Mouse (Mus musculus) cerebellum, adult 2 months (tissue): ENCODE measurements at regions not wholly inside any gene's neighbourhood (a gene's known extent, or its start where the extent isn't known, plus 50 kb on each side); places are given as distances from the start of the nearest gene placed in this dataset.
A peak's percentile ranks its signal among the peaks of the same experiment; 100 is the strongest.

Experiments
- DNase-seq, 2 experiments: peaks; one replicate each; pipeline ENCODE4 v3.0.0; 2021
- H3K27ac ChIP-seq: fragments of 200-500 bp; 2 replicates; pipeline ENCODE4 v1.5.1; 2012; ENCODE audit warnings: low read length, control low read depth, inconsistent platforms; ENCODE audit not compliant: insufficient read depth
- H3K27me3 ChIP-seq: fragments of 200-500 bp; 2 replicates; pipeline ENCODE4 v1.6.1; 2012; ENCODE audit warnings: inconsistent platforms, mild to moderate bottlenecking, low read length, moderate library complexity; ENCODE audit not compliant: control insufficient read depth, insufficient read depth
- H3K4me1 ChIP-seq: fragments of 200-500 bp; 2 replicates; pipeline ENCODE4 v1.6.1; 2011; ENCODE audit warnings: low read length; ENCODE audit not compliant: control insufficient read depth, insufficient read depth
- H3K4me3 ChIP-seq: fragments of 200-500 bp; replicated peaks from 2 replicates; pipeline ENCODE3; 2011; ENCODE audit warnings: mild to moderate bottlenecking, low read depth, low read length, control low read depth; ENCODE audit not compliant: insufficient read depth
- CTCF ChIP-seq: fragments of 200-500 bp; IDR thresholded peaks from 2 replicates; pipeline ENCODE4 v1.5.1; 2011; ENCODE audit warnings: low read depth, mild to moderate bottlenecking, control low read depth, low read length, moderate library complexity, borderline replicate concordance; ENCODE audit not compliant: insufficient read depth
- POLR2A ChIP-seq: fragments of 200-500 bp; IDR thresholded peaks from 2 replicates; pipeline ENCODE4 v1.6.1; 2011; ENCODE audit warnings: low read length, control low read depth, borderline replicate concordance; ENCODE audit not compliant: insufficient read depth
- WGBS: fragments of 180-500 bp; shearing (Covaris S2); methylation state at CpG from one replicate; pipeline ENCODE4 v1.1.7; 2018; 5-methylcytosine and 5-hydroxymethylcytosine counted together

DNA sequence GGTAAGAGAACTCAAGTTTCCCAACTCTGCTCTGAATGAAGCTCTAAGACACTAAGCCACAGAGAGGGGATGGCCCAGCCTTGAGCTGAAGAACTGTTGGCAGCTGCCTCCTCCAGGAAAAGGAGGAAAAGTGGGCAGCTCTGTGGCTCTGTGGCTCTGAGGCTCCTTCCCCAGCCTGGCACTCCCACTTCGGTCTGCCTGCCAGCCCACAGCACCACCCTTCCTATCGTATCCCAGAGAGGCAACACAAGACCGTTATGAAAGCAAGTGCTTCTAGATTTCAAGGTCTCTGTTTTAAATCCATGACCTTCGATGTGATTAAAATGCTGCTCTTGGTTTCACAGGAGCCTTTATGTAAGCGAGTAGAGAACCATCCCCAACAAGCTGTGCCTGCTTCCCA lies 53.5 kb upstream of the Kcna5 start:
- H3K27ac ChIP-seq, result peak overlapping the region; percentile 2; the same call in 1 of the 2 replicates
- no peak for TF ChIP-seq CTCF
- TF ChIP-seq POLR2A, result no peak
- DNase-seq, result no peak
- H3K27me3 ChIP-seq, result no peaks in the 10 kb centered on the region
- H3K4me3 ChIP-seq, result no peak overlapping the region
- peaks cover 62% of the 10 kb centered on the region for H3K4me1 ChIP-seq
- 46% methylated on average over 5 of the region's 5 CpGs for WGBS

- H3K27ac ChIP-seq, result peak overlapping the region; percentile 77
- TF ChIP-seq CTCF (no peak), POLR2A (no peak)
- H3K4me1 ChIP-seq, result peaks cover 57% of the 10 kb centered on the region
- no peak overlapping the region for H3K4me3 ChIP-seq
- DNase-seq, result peak in 1 of 2 experiments; percentile 63
- 59% methylated on average over 1 of the region's 1 CpGs for WGBS
- no peaks in the 10 kb centered on the region for H3K27me3 ChIP-seq
Measured at GRCm38 (mm10) chr6:126587476-126587875, 52.3 kb upstream of the Kcna5 start.

DNA sequence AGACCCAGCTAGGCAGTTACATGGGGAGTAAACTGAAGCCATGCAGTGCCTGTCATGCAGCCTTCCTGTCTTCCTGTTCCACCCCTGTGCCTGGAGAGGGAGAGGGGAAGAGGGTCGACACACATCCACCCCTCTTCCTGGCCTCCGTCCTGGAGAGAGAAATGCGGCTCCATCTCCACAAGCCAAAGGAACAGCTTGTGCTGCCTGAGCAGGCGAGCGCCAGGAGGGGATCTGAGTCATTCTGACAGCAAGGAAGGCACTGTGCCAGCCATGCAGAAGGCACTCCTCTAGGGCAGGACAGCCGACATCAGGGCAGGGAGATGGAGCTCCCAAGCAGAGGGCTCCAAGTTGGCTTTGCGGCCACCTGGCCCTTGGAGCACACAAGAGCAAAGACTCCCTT lies 50.6 kb upstream of the Kcna5 start:
- peak; percentile 98 to 99 for DNase-seq

More for the DNA sequence above, 50.6 kb upstream of the Kcna5 start:
- Histone ChIP-seq H3K27me3 (no peaks in the 10 kb centered on the region), H3K4me1 (peaks cover 60% of the 10 kb centered on the region), H3K27ac (peak overlapping the region; percentile 96), H3K4me3 (peak overlapping the region; percentile 12)
- WGBS, result 2% methylated on average over 7 of the region's 7 CpGs
- TF ChIP-seq CTCF (no peak), POLR2A (peak; percentile 42; the same call in 1 of the 2 replicates)
